Mouse (Mus musculus): Measurements from ENCODE around the gene Efna5.

Gene Efna5

GRCm38 (mm10) chr17:62881176-62881790 is at the start of gene Efna5:
Gene Efna5, minus strand, starts transcription at chr17:62881317.
- DNase-seq, result peak; percentile 17

DNA sequence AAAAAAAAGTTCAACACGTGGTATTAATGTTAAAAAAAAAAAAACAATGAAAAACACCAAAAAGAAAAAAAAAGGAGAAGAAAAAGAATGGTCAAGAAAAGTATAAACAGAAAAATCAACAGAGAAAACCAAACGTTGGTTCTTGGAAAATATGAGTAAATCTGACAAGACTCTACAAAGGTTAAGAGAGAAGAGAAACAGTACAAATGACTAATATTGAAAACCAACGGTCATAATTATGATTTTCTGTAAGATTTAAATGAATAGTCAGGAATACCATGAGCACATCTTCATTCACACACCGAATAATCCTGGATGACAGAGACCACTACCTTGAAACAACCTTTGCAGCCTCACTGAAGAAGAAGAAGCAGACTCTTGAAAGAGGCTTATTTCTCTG is 34.2 kb upstream of the Efna5 start:
- no peak for DNase-seq

DNA sequence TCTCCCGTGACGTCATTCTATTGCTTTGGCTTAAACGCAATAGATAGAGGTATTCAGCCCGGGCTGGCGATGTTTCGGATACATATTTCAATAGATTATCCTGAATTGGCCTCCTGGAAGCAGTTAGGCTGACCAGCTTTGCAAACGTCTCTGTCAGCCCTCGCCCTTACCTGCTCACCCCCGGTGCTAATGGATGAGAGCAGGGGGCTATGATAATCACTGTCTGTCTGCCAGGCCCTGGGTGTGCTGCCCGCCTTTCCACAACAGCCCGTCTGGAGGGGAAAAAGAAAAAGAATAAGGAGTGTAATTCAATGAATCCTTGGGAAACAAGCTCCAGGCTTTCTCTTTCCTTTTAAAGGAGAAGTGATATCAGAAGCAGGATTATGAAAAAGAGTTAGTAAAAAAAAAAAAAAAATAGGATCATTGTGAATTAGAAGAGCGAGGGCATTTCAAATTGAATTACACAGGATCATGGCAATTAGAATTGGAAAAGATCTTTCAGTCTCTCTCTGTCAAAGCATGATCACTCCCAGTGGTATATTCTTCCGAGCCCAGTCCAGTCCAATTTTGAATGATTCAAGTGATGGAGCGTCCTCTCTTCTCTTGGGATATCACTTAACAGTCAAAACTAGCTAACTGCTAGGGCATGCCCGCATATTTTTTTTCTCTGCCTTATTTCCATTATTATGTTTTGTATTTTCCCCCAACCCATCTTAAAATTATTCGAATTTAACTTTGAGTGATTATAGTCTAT is 24.8 kb upstream of the Efna5 start:
- DNase-seq, result no peak

GRCm38 (mm10) chr17:62899066-62899465 is 17.9 kb upstream of the Efna5 start:
- DNase-seq, result no peak

- DNase-seq, result no peak
These were observed 8.9 kb upstream of the Efna5 start for GRCm38 (mm10) chr17:62889991-62890390.

DNA sequence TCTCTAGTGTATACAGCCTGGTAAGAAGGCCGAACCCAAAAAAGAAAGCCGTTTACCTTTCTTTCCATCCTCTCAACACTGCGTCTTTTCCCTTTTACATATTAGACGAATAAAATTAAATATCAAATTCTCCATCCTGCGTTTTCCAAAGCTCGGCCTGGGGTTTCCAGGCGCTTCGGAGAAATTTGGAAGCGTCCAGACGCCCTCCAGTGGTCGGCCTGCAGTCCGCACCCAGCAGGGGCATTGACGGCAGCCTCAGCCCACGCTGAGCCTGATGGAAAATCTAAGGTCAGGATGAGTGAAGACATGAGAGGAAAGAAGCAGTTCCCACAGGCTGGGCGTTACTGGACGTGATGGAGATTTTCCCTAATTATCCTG is 3.0 kb upstream of the Efna5 start:
- peak; percentile 34 for DNase-seq

DNA sequence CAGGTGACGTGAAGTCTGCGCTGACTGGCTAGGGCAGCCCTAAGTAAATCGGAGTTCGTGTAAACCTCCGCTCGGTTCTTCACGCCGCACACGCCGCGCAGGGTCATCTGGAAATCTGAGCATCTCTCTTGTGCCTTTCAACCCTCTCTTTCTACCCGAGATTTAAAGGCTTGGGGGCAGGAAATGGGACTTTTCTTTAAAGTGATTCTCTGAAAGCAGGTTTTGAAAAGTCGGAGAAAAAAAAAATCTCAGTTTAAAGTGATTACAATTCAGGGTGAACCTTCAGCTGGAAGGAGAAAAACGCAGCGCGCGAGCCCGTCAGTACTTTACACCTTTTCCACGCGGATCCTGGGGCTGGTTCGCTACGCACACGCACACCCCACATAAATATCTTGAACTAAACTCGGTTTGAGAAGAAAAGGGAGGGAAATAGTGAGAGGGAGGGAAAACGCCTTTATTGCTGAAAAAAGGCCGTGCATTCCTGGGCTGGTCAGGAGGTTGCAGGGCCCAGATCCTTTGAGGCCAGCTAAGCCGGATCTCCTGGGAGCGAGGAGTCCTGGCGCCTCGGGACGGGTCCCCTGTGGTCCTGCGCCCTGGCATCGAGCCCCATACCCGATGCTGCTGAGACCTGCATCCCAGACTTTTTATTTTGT is 2.5 kb upstream of the Efna5 start:
- peak; percentile 4 for DNase-seq

GRCm38 (mm10) chr17:62882726-62883475 is 1.8 kb upstream of the Efna5 start:
- peak; percentile 22 for DNase-seq

- peak; percentile 9 for DNase-seq
These were observed 941 bp upstream of the Efna5 start for GRCm38 (mm10) chr17:62881791-62882725.

DNA sequence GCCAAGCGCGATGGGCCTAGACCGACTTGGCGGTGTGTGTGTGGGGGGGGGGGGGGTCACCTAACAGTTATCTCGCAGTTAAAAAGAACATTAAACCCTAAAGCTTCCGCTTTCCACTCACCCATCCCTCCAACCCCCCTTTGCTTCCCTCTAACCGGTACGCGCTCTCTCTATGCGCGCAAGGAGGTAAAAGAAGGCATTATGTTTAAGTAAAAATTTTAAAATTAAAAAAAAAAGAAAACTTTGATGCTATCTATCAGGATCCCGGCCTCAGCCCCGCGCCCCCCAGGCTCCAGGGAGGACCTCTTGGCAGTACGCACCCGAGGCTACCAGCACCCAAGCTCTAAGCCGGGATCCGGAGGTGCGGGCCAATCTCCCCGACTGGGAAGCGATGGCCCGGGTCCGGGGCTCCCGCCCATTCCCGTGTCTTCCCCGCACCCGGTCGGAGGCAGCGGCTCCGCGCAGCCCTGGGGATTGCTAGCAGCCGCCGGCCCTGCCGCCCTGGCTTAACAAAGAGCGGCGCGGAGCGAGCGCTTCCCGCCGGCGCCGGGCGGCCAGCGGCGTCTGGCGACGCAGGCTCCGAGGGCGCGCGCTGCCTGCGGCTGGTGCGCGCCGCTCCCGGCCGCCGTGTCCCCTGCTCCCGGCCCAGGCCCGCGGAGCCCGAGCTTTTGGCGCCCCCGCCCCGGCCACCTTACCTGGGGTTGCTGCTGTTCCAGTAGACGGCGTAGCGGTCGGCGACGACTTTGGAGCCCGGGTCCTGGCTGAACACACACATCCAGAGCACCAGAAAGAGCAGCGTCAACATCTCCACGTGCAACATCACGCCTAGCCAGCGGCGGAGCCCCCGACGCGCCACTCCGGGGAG is 574 bp downstream of the Efna5 start:
- DNase-seq, result peak; percentile 12

GRCm38 (mm10) chr17:62879526-62880310 is 1.4 kb downstream of the Efna5 start:
- peak; percentile 34 for DNase-seq

DNA sequence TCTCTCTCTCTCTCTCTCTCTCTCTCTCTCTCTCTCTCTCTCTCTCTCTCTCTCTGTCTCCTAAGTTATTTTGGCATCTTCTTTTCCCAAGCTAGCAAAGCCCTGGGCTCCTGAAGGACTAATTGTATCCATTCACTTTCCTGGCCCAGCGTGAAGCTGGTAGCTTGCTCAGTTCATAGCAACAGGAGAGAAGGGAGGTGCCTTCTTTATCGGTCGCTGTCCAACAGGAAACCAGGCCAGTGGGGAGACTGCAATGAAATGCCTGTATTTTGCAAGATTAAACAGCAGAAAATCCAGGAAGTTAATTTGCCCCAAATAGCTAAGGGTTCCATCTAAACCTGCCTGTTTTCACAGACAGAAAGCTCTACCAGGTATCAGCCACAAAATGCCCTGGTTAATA is 5.4 kb downstream of the Efna5 start:
- no peak for DNase-seq

- no peak for DNase-seq
These were observed 9.2 kb downstream of the Efna5 start for GRCm38 (mm10) chr17:62871928-62872327.

- DNase-seq, result no peak
These were observed 9.9 kb downstream of the Efna5 start for GRCm38 (mm10) chr17:62871191-62871590.

GRCm38 (mm10) chr17:62870446-62870845 is 10.7 kb downstream of the Efna5 start:
- no peak for DNase-seq

GRCm38 (mm10) chr17:62864966-62865365 is 16.2 kb downstream of the Efna5 start:
- DNase-seq, result no peak

DNA sequence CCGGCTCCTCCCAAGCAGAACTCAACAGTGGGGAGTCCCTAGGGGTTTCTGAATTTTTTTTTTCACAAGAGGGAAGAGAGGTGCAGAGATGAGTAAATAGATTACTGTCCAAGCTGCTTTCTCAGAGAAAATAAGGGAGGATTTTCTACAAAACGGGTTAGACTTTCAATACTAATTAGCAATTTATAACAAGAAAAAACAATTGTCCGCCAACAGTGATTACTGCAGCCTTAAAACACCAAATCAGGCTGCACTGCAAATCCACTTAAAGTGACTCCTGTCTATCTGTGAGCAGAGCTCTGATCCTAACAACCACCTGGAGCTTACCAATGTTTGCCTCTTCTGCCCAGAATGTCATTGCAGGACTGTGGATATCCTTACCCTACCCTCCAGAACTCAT is 18.1 kb downstream of the Efna5 start:
- no peak for DNase-seq

DNA sequence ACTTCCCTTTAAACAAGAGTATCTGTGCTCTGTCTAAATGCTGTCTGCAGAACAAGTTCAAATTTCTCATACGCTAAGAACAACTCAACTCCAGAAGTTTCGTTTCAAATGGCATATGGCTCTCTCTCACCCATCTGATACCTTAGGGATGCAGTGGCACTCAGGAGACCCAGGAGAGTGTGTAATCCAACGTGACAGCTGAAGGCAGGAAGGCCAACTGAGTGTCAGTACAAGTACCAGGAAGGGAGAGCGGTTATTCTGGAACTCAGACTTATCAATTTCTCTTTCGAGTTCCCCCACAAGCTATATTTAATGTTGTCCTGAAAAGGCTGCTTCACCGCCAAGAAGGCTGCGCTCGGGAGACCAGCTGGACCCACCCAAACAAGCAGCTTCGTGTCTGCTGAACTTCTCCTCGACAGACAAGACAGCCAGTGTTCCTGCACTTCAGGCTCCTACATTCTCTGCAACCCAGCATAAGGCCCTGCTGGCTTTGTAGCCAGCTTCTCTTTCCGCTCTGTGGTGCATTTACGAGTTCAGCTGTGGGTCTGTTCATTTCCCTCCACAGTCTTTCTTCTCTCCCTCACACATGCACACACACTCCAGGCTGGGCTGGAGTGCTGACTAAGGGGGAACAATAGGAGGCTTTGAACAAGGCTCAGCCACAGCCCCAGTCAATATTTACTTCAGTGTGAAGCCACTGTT is 18.7 kb downstream of the Efna5 start:
- DNase-seq, result peak; percentile 23

- DNase-seq, result peak; percentile 24
These were observed 23.8 kb downstream of the Efna5 start for GRCm38 (mm10) chr17:62857275-62857674.

GRCm38 (mm10) chr17:62853741-62854140 is 27.4 kb downstream of the Efna5 start:
- DNase-seq, result no peak
